Mouse (Mus musculus) naive thymus-derived CD4-positive, alpha-beta T cell, adult 2 months (primary cell): ENCODE measurements around the gene 2700097O09Rik.
"Not testable (repeated sequence)": the region's sequence is repeated elsewhere in the genome, so short reads cannot be mapped to it uniquely, and the experiment has no call there.

Experiments
- DNase-seq: peaks from one replicate; pipeline ENCODE4 v3.0.0-alpha.2; 2011; ENCODE audit warnings: low read depth

The 2700097O09Rik gene

GRCm38 (mm10) chr12:55041011-55041410 lies 38.9 kb downstream of the 2700097O09Rik start:
- no peak for DNase-seq

GRCm38 (mm10) chr12:55027088-55027487 lies 52.8 kb downstream of the 2700097O09Rik start:
- peak; percentile 26 for DNase-seq

- no peak for DNase-seq
Measured at GRCm38 (mm10) chr12:55023284-55023683, 56.6 kb downstream of the 2700097O09Rik start.

- no peak for DNase-seq
Measured at GRCm38 (mm10) chr12:55019421-55019877, 60.5 kb downstream of the 2700097O09Rik start.

- no peak for DNase-seq
Measured at GRCm38 (mm10) chr12:55017119-55017721, 62.7 kb downstream of the 2700097O09Rik start.

GRCm38 (mm10) chr12:55016339-55017118 lies 63.4 kb downstream of the 2700097O09Rik start:
- DNase-seq: peak; percentile 31

- DNase-seq: peak; percentile 46
Measured at GRCm38 (mm10) chr12:55015428-55015827, 64.5 kb downstream of the 2700097O09Rik start.

GRCm38 (mm10) chr12:55013626-55014398 lies 66.1 kb downstream of the 2700097O09Rik start, which contains the start of gene Baz1a:
Gene Baz1a (minus strand): TSS chr12:55014348.
- no peak for DNase-seq

- no peak for DNase-seq
Measured at GRCm38 (mm10) chr12:55013031-55013430, 66.9 kb downstream of the 2700097O09Rik start.

- no peak for DNase-seq
Measured at GRCm38 (mm10) chr12:55007361-55008008, 72.4 kb downstream of the 2700097O09Rik start.

- no peak for DNase-seq
Measured at GRCm38 (mm10) chr12:55006071-55006470, 73.8 kb downstream of the 2700097O09Rik start.

GRCm38 (mm10) chr12:55004396-55004795 lies 75.5 kb downstream of the 2700097O09Rik start:
- no peak for DNase-seq

GRCm38 (mm10) chr12:55003843-55004242 lies 76.1 kb downstream of the 2700097O09Rik start:
- no peak for DNase-seq

GRCm38 (mm10) chr12:55002532-55002931 lies 77.4 kb downstream of the 2700097O09Rik start:
- DNase-seq: not testable (repeated sequence)

- peak; percentile 66 for DNase-seq
Measured at GRCm38 (mm10) chr12:54999016-54999690, 80.8 kb downstream of the 2700097O09Rik start.

GRCm38 (mm10) chr12:54998411-54998810 lies 81.5 kb downstream of the 2700097O09Rik start:
- DNase-seq: peak; percentile 37

GRCm38 (mm10) chr12:54996979-54997474 lies 82.9 kb downstream of the 2700097O09Rik start:
- DNase-seq: no peak

- DNase-seq: no peak
Measured at GRCm38 (mm10) chr12:54995965-54996364, 83.9 kb downstream of the 2700097O09Rik start.
